Mouse (Mus musculus): ENCODE results near the gene Ttc34. TPM values are rescaled to one million over a fixed set of nuclear protein-coding genes. Genes with fewer than 3 reads are reported as not detected.

The Ttc34 gene
- polyA plus RNA-seq, 1 experiment, result not detected

DNA sequence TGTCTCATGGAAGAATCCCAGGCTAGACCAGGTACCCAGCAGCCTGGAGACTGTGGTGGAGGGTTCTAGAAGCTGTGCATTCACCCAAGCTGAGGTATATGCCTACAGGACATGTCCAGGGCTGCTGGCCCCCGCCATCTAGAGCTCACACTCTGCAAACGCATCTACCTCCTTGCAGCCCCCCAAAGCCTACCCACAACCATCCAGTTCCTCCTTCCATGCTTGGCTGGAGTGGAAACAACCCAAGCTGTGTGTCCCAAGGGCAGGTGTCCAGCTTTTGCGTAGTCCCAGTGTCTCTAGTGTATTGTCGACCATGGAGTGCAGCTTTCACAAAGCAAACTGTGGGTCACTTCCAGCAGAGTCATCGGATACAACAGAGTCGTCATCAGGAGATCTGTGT, 30.0 kb downstream of the Ttc34 start:
- H3K4me3 ChIP-seq (ENCODE audit: insufficient read depth, low read length), result no peak overlapping the region
- no peaks in the 10 kb centered on the region for H3K4me1 ChIP-seq (ENCODE audit: control insufficient read depth, insufficient read depth, low read length)
- TF ChIP-seq CTCF (IDR thresholded peaks at IDR 0.05; ENCODE audit: borderline replicate concordance, insufficient read depth, low read length) (no peak), POLR2A (IDR thresholded peaks at IDR 0.05; ENCODE audit: low read depth, low read length) (no peak)
- H3K27ac ChIP-seq (ENCODE audit: insufficient read depth, low read length), result no peak overlapping the region

GRCm38 (mm10) chr4:154869440-154869839, 32.2 kb downstream of the Ttc34 start, which contains the start of gene Mmel1:
Mmel1 (plus strand) TSS chr4:154869585.
- H3K4me3 ChIP-seq (ENCODE audit: insufficient read depth, low read length), result no peak within 1 kb of the TSS
- no peak for TF ChIP-seq CTCF (IDR thresholded peaks at IDR 0.05; ENCODE audit: borderline replicate concordance, insufficient read depth, low read length)
- no peak for TF ChIP-seq POLR2A (IDR thresholded peaks at IDR 0.05; ENCODE audit: low read depth, low read length)
- no peaks in the 10 kb centered on the region for H3K4me1 ChIP-seq (ENCODE audit: control insufficient read depth, insufficient read depth, low read length)
- H3K27ac ChIP-seq (ENCODE audit: insufficient read depth, low read length), result no peak within 1 kb of the TSS

DNA sequence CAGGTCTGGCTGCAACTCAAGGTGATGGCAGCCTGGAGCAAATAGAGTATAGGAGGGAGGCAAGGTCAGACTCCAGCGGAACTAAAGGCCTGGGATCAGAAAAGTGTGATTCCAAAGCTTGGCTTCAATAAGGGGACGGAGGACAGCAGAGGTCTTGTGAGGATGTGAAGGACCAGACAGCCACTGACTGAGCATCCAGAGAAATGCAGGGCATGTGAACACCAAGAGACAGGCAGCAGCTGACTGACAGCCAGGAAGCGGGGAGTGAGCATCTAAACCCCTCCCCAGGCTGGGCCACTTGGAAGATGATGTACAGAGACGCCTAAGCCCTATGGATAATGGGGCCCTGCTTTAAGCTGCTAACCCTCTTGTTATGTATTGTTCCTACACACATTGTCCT, 33.5 kb downstream of the Ttc34 start:
- Histone ChIP-seq H3K27ac (ENCODE audit: insufficient read depth, low read length) (no peak overlapping the region), H3K4me1 (ENCODE audit: control insufficient read depth, insufficient read depth, low read length) (no peaks in the 10 kb centered on the region), H3K4me3 (ENCODE audit: insufficient read depth, low read length) (no peak overlapping the region)
- no peak for TF ChIP-seq CTCF (IDR thresholded peaks at IDR 0.05; ENCODE audit: borderline replicate concordance, insufficient read depth, low read length)

DNA sequence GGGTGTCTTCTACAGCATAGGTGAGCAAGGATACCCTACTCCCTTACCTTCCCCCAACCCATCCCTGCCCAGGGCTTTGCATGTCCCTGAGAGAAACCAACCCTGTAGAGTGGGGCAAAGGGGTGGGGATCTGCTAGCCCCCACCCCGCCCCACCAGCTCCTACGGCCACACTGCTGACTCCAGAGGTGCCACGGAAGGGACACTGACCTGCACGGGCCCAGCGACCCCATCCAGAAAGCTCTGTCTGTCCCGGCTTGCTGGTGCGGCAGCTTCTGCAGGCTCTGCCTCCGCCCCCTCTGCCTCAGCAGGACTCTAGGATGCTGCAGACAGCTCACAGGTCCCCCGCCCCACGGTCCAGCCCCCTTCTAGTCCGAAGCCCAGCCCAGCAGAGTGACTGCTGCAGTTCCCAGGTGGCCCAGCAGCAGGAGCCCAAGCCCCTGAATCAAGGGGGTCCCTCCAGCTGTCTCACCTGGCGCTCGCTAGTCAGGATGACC, 34.5 kb downstream of the Ttc34 start:
- no peak overlapping the region for H3K4me3 ChIP-seq (ENCODE audit: insufficient read depth, low read length)
- no peaks in the 10 kb centered on the region for H3K4me1 ChIP-seq (ENCODE audit: control insufficient read depth, insufficient read depth, low read length)
- no peak overlapping the region for H3K27ac ChIP-seq (ENCODE audit: insufficient read depth, low read length)
- TF ChIP-seq POLR2A (IDR thresholded peaks at IDR 0.05; ENCODE audit: low read depth, low read length) (no peak), CTCF (IDR thresholded peaks at IDR 0.05; ENCODE audit: borderline replicate concordance, insufficient read depth, low read length) (no peak)

DNA sequence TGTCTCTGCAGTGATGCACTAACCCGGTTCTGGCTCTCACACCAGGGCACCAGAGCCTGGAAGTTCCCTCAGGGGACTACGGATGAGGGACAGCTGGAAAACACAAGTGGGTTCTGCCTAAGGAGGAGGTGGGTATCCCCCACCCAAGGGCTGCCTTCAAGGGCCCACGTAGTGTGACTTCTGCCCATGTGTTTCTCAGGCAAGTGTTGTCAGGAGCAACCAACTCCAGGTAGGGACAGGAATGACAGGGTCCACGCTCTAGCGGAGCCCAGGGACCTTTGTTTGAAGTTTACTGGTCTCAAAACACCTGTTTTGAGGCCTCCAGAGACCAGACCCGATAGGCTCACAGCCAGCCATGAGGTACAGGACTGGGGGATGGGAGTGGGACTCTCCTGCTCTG, 35.9 kb downstream of the Ttc34 start:
- no peaks in the 10 kb centered on the region for H3K4me1 ChIP-seq (ENCODE audit: control insufficient read depth, insufficient read depth, low read length)

GRCm38 (mm10) chr4:154877864-154878548, 40.7 kb downstream of the Ttc34 start:
- peak overlapping the region; percentile 30 for H3K4me3 ChIP-seq (ENCODE audit: insufficient read depth, low read length)
- peak; percentile 87 for TF ChIP-seq POLR2A (IDR thresholded peaks at IDR 0.05; ENCODE audit: low read depth, low read length)
- peak; percentile 76 for TF ChIP-seq CTCF (IDR thresholded peaks at IDR 0.05; ENCODE audit: borderline replicate concordance, insufficient read depth, low read length)
- no peaks in the 10 kb centered on the region for H3K4me1 ChIP-seq (ENCODE audit: control insufficient read depth, insufficient read depth, low read length)
- peak overlapping the region; percentile 60 for H3K27ac ChIP-seq (ENCODE audit: insufficient read depth, low read length)

More for the DNA sequence above, 35.9 kb downstream of the Ttc34 start:
- TF ChIP-seq CTCF (IDR thresholded peaks at IDR 0.05; ENCODE audit: borderline replicate concordance, insufficient read depth, low read length) (no peak), POLR2A (IDR thresholded peaks at IDR 0.05; ENCODE audit: low read depth, low read length) (no peak)
- H3K4me3 ChIP-seq (ENCODE audit: insufficient read depth, low read length), result no peak overlapping the region
- H3K27ac ChIP-seq (ENCODE audit: insufficient read depth, low read length), result no peak overlapping the region

GRCm38 (mm10) chr4:154880730-154881129, 43.5 kb downstream of the Ttc34 start:
- H3K4me1 ChIP-seq (ENCODE audit: control insufficient read depth, insufficient read depth, low read length), result no peaks in the 10 kb centered on the region
- H3K4me3 ChIP-seq (ENCODE audit: insufficient read depth, low read length), result no peak overlapping the region
- no peak overlapping the region for H3K27ac ChIP-seq (ENCODE audit: insufficient read depth, low read length)
- TF ChIP-seq POLR2A (IDR thresholded peaks at IDR 0.05; ENCODE audit: low read depth, low read length), result no peak
- no peak for TF ChIP-seq CTCF (IDR thresholded peaks at IDR 0.05; ENCODE audit: borderline replicate concordance, insufficient read depth, low read length)

GRCm38 (mm10) chr4:154882014-154882659, 44.9 kb downstream of the Ttc34 start:
- Histone ChIP-seq H3K4me1 (ENCODE audit: control insufficient read depth, insufficient read depth, low read length) (no peaks in the 10 kb centered on the region), H3K27ac (ENCODE audit: insufficient read depth, low read length) (no peak overlapping the region), H3K4me3 (ENCODE audit: insufficient read depth, low read length) (no peak overlapping the region)
- no peak for TF ChIP-seq CTCF (IDR thresholded peaks at IDR 0.05; ENCODE audit: borderline replicate concordance, insufficient read depth, low read length)
- no peak for TF ChIP-seq POLR2A (IDR thresholded peaks at IDR 0.05; ENCODE audit: low read depth, low read length)

- Histone ChIP-seq H3K27ac (ENCODE audit: insufficient read depth, low read length) (no peak overlapping the region), H3K4me3 (ENCODE audit: insufficient read depth, low read length) (no peak overlapping the region), H3K4me1 (ENCODE audit: control insufficient read depth, insufficient read depth, low read length) (no peaks in the 10 kb centered on the region)
- TF ChIP-seq POLR2A (IDR thresholded peaks at IDR 0.05; ENCODE audit: low read depth, low read length), result no peak
- TF ChIP-seq CTCF (IDR thresholded peaks at IDR 0.05; ENCODE audit: borderline replicate concordance, insufficient read depth, low read length), result no peak
Measured at GRCm38 (mm10) chr4:154885416-154885815, 48.2 kb downstream of the Ttc34 start.

All from embryonic fibroblast, embryonic 13.5 days (primary cell).